Mouse (Mus musculus): ENCODE results near the gene Wipf2.

DNA sequence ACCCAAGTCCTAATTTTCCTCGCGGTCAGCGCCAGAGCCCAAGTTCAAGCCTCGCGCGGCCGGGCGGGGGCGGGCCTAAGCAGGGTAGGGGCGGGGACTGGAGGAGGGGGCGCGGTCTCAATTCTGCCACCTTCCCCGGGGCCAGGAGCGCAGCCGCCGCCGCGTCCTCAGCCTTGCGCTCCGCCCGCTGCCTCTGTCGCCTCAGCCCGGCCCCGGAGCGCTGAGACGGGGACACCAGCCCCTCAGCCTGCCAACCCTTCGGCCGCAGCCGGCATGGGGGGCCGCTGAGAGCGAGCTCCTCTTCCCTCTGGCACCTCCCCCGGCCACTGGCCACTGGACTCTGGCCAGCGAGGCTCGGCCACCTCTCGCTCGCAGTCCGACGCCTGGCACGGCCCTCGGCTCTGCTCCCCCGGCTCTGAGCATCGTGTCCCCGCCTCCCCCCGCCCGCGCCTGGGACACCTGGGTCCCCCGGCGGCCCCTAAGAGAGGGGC lies 26.7 kb upstream of the Wipf2 start, which contains the start of gene Rapgefl1:
- TF ChIP-seq CTCF (conservative IDR thresholded peaks at IDR 0.05; ENCODE audit: insufficient read depth, insufficient read length, low read depth, low read length) (no peak), POLR2A (IDR thresholded peaks at IDR 0.05; ENCODE audit: low read depth, low read length) (no peak)
